Mouse (Mus musculus) left cerebral cortex, postnatal 10 days (tissue): ENCODE data around the gene Elfn1. TPM values are rescaled to one million over a fixed set of nuclear protein-coding genes. Genes with fewer than 3 reads are reported as not detected.

Source experiments
- DNase-seq, 2 experiments: peaks; one replicate each; pipeline ENCODE4 v3.0.0; 2021 to 2022; ENCODE audit warnings: low spot score in 2 of 2, mixed read lengths in 1 of 2; ENCODE audit errors: extremely low spot score in 1 of 2
- intact Hi-C: fragments of 180-260 bp; cut with DNase I; formaldehyde crosslinking; loops from one replicate; pipeline ENCODE4 v1.15.1; 2025
- total RNA-seq, 2 experiments: library from RNA; stranded (reverse); gene quantifications; 2 replicates each; pipeline ENCODE4 v1.2.3; 2021

The Elfn1 gene
- 10 to 100 TPM; 40.4 to 48.8 TPM for total RNA-seq

DNA sequence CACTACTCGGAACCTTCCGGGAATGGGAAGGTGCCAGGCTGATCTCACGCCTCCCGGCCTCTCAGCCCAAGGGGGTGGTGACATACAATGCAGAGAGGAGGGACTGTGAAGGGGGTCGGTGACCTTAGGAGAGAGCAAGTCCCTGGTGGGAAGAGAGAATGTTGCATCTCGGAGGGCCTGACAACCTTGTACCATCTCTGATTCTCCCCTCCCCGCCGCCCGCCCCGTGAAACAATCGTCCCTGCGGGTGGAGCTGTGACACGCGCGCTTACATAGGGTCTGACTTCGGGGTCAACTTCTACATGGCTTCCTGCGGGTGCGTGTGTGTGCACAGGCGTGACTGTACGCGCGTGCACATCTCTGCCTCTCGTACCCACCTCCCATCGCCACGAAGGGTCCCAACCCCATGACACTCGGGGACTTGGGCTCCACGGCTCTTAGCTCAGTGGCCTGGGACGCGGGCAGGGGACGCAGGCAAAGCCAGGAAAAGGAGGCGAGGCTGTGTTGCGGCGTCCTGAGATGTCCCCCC, at the start of gene Elfn1:
Gene Elfn1 (plus strand): TSS at position 230 of the 529 bp plus-strand sequence.
- intact Hi-C loops: loop anchor here (5.0 kb wide), 1 partner anchor 385 kb away; no protein-coding TSS in a partner anchor
- peak in 1 of 2 experiments; percentile 34 for DNase-seq

DNA sequence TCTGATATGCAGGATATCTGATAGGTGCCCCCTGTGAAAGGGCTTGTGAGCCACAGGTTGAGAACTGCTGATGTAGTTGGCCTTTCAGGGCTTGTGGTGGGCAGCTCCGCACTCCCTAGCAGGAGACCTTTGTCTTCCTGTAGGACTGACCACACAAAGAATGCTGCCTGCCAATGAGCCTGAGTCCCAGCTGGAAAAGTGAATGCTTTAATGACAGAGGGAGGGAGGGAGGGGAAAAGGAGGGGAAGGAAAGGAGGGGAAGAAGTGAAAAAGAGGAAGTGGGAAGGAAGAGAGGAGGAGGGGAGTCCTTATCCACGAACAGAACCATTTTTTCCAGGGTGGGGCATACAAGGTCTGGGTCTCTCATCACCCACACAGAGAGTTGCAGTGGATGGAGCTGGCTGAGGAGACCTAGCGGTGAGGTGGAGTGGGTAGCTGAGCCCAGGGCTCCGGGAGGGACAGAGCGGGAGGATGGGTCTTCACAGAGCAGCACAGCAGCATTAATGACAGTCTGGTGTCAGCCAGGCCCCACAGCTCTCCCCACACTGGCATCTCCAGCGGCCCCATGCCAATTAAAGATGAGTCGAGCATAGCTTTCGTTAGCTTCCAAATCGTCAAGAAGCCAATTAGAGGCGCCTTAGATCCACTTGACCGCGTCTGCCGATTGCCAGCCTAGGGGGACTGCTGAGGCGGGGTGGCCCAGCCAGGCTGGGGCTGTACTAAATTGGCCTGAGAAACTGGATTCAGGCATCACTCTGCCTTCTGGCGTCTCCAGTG, 47.2 kb upstream of the Elfn1 start:
- intact Hi-C loops: no loop called here
- no peak for DNase-seq

DNA sequence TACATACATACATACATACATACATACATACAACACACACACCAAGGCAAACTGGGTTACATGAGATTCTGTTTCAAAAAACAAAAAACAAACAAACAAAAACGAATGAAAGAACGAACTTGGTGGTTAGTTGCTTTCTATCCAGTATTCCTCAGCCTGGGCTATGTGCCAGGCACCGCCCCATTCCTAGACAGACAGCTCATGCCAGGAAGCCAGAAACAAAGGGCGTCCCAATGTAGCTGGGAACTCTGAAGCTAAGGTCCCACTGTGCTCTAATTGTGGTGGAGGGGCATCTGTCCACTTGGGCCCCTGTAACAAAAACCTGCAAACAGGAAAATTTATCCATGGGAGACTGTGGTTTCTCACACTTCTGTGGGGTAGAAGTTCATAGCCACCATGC, 45.0 kb upstream of the Elfn1 start:
- intact Hi-C loops: no loop called here
- DNase-seq: peak; percentile 38 to 78

DNA sequence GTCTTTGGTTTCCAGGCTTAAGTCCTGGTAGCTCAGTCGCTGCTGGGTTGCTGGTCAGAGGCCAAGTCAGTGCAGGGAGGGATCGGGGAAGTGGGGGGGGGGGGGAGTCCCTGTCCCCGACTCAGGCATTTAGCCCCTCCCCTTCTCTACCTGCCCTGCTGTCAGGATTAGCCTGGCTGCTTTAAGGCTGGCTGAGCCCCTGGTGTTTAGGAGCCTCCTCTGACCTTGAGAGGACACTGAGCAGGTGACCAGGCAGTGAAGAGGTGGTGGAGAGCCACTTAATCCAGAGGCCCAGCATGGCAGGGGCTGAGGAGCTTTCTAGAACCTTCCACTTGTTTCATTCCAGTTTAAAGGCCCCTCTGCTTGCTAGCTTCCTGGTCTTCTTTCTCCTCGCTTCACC, 36.9 kb upstream of the Elfn1 start:
- intact Hi-C loops: no loop called here
- DNase-seq: no peak

DNA sequence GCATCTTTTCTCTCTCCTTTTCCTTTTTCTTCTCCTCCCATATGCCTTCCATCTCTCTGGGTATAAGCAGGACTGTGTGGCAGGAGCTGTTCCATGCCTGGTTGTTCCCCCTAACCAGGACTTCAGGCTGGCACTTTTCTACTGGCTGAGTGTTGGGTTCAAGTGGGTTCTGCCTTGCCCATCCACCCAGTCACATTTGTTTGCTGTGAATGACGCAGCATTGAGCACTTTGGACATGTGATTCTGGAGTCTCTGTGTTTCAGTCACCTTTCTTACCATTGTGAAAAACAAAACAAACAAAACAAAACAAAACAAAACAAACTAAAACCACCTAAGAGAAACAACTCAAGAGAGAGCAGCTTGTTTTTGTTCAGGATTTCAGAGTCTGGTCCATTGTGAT, 36.2 kb upstream of the Elfn1 start:
- DNase-seq: no peak
- intact Hi-C loops: no loop called here

DNA sequence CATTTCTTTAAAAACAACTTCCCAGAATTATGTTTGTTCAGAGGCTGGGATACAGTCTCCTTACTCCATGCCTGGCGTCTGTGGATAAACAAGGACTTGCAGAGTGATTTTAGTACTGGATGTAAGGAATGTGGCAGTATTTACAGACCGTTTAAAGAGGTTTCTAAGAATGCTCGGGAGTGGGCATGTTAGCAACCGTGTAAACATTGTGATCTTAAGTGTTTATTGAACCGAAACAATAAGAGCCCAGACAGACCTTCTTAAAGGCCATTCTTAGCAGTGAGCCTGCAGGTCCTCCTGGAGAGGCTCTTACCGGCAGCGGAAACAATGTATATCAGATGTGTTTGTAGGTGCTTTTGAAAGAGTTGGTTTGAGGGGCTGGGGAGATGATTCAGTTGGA, 30.2 kb upstream of the Elfn1 start:
- intact Hi-C loops: no loop called here
- no peak for DNase-seq

DNA sequence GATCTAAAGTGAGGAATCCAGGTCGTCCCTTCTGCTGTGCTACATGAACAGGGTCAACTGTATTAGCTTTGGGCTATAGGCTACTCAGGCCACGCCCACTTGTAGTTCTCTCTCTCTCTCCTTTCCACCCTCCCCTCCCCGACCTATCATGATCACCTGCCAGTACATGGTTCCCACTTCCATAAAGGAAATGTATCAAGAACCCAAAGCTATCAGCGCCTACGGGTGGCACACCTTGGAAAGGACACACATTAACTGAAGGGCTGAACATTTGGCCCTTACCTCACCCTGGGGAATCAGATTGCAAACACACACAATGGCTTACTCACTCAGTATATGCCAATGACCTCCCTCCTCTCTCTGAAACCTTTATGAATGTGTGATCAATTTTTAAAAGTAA, 28.0 kb upstream of the Elfn1 start:
- intact Hi-C loops: no loop called here
- no peak for DNase-seq

DNA sequence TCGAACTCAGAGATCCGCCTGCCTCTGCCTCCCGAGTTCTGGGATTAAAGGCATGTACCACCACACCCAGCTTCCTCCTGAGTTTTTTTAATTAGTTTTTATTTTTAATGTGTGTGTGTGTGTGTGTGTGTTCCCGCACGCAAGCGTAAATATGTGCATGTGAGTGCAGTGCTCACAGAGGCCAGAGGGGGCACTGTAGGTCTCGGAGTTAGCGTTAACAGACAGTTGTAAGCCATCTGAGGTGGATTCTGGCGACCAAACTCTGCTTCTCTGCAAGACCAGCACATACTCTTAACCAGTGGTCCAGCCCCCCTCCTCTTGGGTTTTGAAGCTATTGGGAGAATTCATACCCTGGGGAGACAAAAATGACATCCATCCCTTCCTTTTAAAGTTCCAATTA, 26.6 kb upstream of the Elfn1 start:
- DNase-seq: no peak
- intact Hi-C loops: no loop called here

DNA sequence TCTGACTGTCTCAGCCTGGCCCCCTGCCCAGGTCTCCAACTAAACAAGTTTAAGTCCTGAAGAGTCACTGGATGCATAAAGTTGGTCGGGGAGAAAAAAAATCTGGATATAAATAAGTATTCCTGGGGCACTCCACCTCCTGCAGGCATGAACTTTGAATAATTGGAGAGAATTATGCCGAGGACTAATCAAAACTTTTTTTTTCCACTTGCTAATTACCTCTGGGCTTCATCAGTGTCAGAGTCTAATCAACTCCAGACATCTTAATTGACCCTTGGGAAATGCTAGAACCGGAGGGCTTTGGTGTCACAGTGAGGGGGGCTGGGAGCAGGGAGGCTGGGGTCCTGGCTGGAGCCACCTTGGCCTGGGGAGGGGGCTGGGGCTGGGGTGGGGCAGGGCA, 19.1 kb upstream of the Elfn1 start:
- no peak for DNase-seq
- intact Hi-C loops: no loop called here

DNA sequence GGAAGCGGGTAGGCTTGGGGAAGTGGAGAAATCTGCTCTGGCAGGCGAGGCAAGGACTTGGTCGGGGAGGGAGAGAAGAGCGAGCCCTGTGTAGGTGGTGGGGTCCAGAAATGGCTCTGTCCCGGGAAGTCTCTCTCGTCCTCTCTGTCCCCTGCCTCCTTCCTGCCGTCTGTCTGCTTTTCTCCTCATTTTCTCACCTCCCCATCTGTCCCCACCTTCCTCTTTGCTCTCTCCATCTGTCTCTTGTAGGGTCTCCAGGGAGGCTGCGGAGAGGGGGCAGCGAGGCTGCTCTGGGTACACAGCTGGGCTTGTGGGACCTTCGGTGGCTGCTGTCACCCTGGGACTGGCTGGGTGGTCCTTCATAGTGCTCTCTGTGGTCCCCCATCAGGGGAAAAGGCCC, 18.4 kb upstream of the Elfn1 start:
- intact Hi-C loops: no loop called here
- DNase-seq: no peak

DNA sequence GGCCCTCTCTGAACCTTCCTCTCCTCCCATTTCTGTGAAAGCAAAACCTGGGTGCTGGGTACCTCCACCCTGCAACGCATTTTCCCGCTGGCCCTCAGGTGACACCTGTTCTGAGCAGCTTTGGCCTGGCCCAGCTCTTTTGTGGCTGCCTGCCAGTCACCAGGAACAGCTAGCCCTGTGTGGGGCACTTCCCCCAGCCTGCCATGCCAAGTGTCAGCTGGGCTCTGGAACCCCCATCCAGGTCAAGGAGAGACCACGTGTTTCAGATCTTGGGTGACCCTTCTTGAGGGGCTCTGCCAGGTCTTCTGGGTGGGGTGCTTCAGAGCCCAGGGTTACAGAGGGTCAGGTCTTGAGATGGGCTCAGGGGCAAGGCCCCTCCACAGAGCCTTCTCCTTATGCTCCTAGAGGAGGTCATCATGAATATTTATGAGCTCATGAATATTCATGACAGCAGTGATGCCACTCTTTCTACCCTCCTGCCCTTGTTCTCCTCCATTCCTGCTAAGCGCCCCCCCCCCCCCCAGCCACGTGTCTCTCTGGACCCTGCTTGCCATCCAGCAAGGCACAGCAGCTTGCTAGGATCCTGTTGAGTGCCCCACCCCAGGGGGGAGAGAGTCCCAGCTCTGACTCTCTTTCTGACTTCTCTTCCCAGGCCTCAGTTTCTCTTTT, 15.3 kb upstream of the Elfn1 start:
- intact Hi-C loops: no loop called here
- DNase-seq: no peak

DNA sequence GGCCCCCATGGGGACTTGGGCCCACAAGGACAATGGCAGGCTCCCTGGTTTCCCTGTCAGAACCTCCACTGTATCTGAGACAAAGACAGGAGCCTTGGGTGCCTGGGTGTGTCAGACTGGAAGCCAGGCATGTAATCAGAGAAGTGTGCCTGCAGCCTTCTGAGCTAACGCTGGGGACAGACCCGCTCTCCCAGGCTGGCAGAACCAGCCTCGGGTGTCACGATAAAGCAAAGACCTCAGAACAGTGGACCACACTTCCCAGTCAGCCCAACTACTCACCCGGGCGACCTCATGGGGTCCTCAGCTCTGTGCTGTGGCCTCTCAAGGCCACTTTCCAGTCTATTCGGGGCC, 14.8 kb upstream of the Elfn1 start:
- intact Hi-C loops: no loop called here
- DNase-seq: no peak

DNA sequence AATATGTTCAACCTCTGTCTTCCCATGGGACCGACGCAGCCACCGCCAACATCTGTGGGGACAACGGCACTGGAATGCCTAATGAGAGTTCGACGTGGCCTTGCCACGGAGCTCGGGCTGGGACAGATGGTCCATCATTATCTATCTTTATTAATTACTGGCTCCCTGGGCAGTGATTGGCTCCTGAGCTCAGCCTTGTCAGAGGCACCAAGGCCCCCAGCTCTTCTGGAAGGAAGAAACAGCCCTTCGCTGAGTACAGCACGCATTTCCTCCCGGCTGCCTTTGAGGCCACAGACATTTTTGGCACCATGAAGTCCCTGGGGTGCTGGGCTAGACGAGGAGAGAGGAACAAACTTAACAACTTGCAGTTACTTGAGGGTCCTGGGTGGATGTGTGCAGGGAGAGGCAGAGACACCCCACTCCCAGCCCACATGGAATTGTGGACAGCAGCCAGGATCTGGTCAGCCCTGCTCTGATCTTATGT, 13.7 kb upstream of the Elfn1 start:
- intact Hi-C loops: no loop called here
- peak in 1 of 2 experiments; percentile 50 for DNase-seq

DNA sequence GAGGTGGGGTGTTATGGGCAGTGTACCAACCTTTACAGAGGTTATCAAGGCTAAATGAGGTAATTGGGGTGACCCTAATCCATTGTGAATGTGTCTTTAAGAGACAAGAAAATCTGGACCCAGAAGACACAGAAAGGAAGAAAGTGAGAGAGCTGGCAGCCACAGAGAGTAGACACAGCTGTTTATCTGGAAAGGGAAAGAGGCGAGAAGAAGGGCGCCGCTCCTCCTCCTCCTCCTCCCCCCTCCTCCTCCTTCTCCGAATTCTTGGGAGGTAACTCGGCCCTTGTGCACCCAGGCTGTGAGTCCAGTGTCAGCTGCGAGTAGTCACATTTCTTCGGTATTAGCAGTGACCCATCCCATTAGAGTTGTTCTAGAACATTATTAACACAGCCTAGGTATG, 8.7 kb upstream of the Elfn1 start:
- DNase-seq: no peak
- intact Hi-C loops: no loop called here

DNA sequence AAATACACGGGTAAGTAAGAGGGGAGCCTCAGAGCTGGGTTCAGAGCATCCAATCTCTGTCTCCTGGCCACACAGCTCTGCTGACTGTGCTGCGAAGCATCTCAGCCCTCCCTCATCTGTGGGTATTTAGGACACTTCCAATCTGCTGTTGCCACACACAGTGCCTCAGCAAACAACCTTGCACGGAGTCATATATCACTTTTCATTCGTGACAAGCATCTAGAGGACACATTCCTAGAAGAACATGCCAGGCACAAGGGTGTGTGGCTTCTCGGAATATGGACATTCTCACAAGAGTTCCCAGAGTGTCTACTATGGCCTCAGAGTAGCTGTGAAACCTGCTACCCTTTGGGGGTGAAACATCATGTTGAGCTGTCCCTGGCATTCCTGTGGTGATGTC, 2.6 kb upstream of the Elfn1 start:
- intact Hi-C loops: loop anchor here (5.0 kb wide), 1 partner anchor 387 kb away; no protein-coding TSS in a partner anchor
- no peak for DNase-seq

DNA sequence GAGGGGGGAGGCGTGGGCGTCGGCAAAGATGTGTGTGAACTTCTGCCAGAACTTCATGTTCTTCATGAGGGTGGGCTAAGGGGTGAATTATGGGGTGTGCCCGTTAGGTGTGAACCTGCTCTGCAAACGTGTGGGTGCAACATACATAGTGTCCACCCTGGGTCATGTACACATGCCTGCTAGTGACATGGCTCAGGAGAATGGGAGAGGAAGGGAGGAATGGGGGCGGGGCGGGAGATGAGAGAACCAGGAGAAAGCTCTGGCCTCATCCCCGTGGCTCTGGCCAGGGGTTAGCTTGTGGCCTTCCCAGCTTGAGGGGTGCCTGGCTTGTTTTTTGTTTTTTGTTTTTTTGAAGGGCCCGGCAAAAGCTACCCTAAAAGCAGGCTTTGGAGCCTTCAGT, 1.2 kb upstream of the Elfn1 start:
- DNase-seq: no peak
- intact Hi-C loops: loop anchor here (5.0 kb wide), 1 partner anchor 386 kb away; no protein-coding TSS in a partner anchor

DNA sequence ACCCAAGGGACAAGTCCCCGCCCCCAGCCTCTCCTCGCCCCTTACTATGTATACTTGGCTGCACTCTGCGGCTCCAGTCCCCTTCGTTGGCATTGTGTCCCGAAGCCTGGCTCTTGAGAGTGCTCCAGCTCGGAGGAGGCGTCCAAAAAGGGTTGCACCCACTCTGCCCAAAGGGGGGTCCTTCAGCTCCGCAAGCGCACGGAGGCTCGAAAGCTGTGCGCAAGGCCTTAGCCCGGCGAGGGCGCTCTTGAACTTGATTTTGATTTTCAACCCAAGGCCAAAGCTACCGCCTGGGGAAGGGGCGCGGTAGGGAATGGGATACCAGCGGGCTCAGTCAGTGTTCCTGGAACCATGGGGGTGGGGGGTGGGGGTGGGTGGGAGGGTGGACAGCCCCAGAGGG, 502 bp upstream of the Elfn1 start:
- intact Hi-C loops: loop anchor here (5.0 kb wide), 1 partner anchor 385 kb away; no protein-coding TSS in a partner anchor
- DNase-seq: peak in 1 of 2 experiments; percentile 75

DNA sequence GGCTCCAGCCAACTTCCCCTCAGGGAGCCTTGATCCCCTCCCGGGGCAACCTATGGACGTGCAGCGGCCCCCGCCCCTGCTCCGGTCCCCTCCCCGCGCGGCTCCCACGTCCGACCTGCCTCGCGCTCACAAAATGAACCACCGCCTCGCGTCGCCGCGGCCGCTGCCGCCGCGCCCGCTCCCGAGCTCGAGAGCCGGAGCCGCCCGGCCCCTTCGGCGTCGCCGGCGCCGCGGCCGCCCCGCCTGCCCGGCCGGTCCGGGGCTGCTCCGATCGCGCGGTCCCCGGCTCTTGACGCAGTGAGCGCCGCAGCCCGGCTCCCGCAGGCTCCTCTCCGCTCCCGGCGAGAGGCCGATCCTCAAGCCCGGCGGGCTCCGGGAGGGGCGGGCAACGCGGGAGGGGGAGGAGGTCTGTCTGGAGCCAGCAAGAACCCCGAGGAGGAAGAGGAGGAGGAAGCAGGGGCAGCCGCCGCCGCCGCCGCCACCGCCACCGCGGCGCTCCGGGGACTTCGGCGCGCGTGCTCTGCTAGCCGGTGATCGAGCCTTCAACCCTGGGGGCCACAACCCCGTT, 584 bp downstream of the Elfn1 start:
- intact Hi-C loops: loop anchor here (5.0 kb wide), 1 partner anchor 384 kb away; no protein-coding TSS in a partner anchor
- DNase-seq: peak in 1 of 2 experiments; percentile 50

DNA sequence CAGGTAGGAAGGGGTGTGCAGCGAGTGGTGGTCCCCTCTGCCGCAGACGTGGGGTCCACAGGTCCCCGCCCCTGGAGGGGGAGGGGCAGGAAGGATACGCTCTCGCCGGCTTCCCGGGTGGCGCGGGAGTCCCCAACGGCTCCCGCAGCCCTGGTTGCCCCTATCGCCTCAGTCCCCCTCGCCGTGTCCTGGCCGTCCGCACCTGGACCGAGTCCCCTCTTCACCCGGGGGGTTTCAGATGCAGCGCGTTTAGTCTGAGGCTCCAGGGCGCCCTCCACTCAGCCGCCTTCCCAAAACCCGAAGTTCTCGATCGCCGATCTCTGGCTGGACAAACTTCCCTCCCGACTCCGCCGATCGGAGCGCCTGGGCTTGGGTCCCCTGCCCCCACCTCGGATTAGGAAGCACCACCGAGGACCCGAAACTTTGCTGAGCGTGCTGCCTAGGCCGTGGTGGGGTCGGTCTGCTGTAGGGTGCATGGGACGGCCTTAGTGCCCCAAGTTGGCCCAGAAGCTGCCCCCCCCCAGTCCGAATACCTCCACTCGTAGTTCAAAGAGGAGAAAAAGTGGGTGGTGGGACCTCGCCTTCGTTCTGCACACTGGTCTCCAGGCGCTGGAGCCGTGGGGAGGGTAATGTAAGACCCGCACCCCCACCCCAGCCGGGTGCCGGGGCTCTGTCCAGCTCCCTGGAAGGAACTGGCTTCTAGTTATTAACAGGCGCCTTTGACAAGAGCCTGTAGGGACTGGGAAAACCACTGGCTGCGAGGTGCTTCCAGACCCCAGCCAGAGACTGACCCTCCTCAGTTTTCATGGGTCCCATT, 1.3 kb downstream of the Elfn1 start:
- intact Hi-C loops: loop anchor here (5.0 kb wide), 1 partner anchor 383 kb away; no protein-coding TSS in a partner anchor

More for the DNA sequence above, 1.3 kb downstream of the Elfn1 start:
- peak in 1 of 2 experiments; percentile 66 for DNase-seq
